Mouse (Mus musculus): ENCODE measurements around the gene Sik1.

Gene Sik1

DNA sequence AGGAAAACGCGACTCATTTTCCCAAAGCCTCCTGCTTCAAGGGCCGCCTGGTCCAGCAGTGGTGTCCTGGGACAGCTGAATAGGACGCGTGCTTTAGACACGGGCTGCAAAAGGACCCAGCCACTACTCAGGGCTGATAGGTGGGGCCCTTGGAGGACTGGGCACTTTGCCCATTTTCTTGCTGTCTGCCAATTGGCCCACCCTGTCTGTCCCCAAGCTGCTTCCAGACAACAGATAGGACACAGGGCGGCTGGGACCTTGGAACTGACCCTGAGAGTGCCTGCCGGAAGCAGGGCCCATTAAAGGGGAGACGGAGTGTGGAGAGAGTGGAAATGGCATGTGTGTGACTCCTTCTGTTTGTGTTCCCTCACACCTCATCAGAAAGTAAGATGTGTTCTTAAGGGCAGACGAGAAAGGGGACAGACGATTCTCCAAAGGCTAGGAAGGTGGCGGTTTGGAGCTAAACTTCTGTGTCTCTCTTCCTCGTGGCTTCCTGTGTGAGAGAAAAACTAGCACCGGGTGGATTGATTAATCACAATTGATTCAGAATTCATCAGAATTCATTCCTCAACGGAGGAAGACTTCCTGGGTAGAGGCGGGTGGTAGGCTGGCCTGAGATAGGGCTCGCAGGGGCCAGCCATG is 1.0 kb upstream of the Sik1 start:
- DNase-seq (ENCODE audit: low spot score in 2 of 2), result peak; percentile 30 to 37

DNA sequence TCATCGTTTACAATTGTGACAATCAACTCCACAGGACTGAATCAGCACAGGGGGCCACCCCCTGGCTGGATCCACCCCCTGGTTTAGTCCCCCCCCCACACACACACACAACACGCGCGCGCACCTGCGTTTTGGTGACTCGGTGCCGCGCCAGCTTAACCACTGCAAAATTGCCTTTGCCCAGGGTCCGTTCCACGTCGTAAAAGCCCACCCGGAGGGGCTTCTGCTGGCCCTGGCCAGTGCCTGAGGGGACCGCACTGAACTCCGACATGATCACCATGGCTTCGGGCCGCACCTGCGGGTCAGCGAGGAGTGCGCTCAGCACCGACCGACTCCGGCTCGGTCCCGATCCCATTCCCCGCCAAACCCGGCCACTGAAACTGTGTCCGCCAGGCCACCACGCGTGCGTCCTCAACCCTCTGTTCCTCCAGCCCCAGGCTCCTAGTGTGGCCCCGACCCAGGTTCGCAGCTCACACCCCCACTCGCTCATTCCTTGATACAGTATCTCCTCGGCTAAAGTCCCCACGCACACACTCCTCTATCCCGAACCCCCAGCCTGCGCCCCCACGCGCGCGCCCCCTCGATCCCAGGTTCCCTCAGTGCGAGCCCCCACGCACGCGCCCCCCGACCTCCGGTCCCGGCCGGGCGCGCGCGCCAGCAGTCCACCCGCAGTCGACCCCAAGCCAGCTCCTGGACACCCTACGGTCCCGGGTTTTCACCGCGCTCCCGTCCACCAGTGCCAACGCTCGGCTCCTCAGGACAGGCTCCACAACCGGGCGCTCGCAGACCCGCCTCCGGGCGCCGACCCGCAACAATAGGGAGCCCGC is 621 bp downstream of the Sik1 start:
- DNase-seq (ENCODE audit: low spot score in 2 of 2), result peak; percentile 20 to 29

DNA sequence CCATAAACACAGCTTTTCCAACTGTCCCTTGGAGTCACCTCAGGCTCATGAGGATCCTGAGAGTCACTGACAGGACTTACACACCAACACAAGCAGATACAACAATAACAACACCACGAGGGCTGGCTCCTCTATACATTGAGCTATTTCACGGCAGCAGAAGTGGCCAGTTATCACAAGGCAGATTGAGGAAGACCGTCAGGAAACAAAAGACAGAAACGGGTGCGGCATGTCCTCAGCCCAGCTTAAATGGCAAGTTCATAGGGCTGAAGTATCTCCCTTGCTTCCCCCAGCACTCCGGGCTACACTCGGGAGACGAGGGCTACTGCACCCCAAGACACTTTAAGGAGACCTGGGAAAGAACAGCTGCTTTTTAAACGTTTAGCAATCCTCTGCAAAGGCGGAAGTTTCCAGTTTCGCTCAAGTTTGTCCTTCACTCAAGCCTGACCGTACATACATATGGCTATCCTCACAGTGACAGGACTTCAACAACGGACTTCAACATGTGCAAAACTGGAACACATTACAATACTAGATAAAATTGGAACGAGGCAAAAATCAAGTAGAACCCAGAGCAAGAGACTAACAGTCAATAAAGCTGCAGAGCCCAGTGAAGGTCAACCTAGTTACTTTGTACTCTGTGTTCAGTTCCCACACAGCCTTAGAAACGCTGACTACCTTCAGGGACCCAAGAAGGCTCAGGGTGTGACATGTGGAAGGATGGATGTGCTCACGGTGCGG is 2.0 kb downstream of the Sik1 start:
- no peak for DNase-seq (ENCODE audit: low spot score in 2 of 2)

DNA sequence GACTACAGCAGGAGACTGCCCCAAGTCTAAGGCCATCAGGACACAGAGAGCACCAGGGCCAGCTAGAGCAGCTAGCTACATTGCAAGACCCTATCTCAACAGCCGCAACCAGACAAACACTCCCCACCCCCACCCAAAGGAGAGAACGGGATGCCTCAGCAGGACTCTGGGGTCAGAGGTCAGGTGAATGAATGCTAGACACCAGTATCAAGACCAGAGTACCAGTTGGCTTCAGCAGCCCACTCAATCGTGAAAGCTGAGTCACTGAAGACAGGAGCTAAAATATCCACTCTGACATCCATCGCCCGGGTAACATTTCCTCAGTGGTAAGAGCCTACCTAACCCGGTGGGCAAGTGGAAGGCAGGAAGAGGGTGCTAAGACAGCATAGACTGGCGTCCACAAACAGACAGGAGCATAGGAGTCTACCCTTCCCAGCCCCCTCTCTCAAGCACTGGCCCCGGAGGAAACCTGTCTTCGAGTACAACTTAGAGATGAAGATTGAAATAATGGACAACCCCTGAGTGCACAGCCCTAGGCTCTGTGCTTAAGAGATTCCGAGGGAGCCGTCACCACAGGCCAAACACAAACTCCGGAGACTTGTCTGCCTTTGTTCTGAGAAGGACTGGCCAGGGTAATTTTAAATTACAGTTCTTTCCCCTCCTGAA is 2.7 kb downstream of the Sik1 start:
- DNase-seq (ENCODE audit: low spot score in 2 of 2), result no peak

DNA sequence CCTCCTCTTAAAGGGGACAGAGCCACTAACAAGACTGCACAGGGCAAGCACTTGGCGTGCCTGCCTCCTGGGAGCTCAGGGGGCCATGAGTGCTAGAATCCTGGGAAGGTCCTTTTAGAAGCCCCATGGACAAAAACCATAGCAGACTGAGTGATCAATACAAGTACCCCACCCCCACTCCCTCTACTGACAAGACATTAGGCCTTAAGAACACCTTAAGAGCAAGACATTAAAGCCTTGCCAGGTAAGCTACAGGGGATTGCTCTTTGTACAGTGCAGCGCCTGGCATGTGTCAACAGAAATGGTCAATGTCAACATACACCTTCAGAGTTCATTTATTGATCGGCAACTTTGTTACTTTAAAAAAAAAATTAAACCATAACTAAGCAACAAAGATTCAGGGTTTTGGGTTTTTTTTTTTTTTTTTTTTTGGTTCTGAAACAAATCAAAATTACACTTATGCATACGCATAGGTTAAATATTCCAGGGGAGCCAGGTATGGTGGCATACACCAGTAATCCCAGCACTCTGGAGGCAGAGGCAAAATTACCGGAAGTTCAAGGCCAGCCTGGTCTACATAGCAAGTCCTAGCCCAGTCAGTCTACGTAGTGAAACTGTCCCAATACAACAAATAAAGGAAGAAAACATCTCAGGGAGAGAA is 3.7 kb downstream of the Sik1 start:
- no peak for DNase-seq (ENCODE audit: low spot score in 2 of 2)

DNA sequence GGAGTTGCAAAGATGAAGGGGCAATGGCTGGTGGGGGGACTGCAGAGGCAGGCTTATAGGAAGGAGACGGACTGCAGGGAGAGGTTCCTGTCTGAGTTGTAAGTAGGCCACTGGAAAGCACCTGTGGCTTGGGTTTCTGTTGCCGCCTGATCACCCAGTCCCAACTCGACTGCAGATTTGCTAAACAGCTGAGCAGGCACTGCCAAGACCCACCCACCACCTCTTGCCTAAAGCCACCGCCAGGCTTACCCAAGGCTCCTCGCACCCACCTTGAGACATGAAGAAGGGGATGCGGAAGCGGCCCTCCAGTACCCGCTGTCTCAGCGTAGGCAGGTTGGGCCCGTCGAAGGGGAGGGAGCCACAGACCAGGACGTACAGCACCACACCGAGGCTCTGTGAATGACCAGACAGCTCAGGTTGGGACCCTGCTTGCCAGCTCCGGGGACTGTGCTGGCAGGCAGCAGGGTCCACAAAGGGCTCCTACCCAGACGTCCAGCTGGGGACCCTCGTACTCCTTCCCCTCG is 5.1 kb downstream of the Sik1 start:
- DNase-seq (ENCODE audit: low spot score in 2 of 2), result no peak

DNA sequence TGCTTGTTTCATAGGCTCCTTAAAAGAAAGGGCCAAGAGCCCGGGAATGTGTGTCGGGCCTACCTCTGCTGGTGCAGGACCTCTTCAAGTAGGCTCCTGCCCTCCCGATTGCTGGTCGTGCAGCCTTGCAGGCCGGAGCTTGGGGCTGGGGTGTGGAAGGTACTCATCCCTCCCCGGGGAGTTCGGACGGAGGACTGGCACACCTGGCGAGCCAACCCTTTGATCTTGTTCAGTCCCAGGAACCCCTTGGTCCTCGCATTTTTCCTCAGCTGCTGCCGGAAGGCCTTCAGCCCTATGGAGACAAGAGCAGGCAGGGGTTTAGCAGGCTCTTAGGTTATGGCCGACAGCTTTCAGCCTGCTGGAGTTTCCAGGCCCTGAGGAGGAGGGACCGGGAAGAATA is 8.6 kb downstream of the Sik1 start:
- no peak for DNase-seq (ENCODE audit: low spot score in 2 of 2)

DNA sequence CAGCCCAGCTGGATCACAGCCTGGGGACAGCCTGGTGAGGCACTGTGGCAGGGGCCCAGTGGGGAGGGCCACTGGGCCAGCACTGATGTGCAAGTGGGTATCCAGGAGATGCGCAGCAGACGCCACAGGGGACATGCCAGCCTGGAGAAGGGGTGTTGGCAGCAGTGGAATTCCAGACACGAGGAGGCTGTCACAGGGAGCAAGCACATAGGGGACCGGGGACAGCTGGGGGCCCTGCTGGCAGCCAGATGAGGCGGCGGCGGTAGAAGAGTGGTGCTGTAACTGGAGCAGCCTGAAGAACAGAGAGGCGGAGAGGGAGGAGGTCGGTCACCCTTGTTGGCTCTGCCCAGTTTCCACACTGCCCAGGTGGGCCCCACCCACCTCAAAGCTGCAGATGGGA is 9.3 kb downstream of the Sik1 start:
- no peak for DNase-seq (ENCODE audit: low spot score in 2 of 2)

DNA sequence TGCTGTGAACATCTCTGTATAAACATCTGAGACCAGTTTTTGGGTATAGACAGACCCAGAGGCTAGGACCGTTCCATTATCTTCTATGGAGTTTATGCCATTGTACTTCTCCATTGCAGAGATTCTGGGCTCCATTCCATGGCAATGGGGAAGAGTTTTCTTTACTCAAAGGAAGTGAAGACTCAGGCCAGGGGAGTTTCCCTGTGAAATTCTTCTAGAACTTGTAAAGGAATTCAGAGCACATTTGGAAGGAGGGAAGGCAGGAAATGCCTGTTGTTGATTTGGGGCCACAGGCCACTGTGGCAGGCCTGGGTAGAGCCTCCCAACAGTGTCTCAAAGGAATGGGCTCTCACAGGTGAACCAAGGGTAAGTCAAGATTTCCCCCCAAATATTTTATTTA is 11.7 kb downstream of the Sik1 start:
- no peak for DNase-seq (ENCODE audit: low spot score in 2 of 2)

DNA sequence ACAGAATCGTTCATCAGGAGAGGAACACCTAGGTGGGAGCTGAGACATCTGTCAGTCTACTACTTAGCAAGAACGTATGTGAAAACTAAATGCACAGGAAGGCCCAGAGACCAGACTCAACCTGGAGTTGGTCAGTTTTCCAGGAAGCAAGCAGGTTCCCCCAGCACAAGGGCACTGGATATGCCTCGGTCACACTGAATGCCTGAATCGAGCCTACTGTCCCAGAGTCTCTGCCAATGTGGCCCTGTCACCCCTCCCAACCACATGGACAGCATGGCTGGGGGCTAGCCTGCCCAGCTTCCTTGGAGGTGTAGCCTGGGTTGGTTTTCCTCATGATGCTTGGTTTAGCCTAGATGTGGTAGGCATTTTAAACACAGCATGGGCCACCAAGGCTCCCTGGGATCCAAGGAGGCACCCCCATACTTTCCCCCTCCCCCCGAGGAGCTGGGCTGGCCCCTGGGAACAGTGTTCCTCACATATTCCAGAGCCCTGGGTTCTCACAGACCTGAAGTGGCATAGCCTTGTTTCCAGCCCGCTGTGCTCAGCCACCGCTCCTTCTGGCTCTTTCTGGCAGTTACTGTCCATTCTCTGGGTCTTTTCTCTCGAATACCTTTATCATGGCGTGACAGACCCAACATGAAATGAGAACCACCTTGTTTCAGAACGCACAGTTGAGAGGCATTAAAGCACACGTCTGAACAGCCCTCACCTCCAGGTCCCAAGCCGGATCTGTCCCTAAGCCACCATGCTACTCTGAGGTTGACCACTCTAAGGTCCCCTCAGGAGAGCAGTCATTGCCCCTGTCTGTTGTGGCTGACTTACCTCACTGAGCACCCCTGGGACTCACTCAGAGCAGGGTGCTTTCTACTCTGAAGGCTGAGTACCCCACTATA is 12.4 kb downstream of the Sik1 start:
- DNase-seq (ENCODE audit: low spot score in 2 of 2), result no peak

DNA sequence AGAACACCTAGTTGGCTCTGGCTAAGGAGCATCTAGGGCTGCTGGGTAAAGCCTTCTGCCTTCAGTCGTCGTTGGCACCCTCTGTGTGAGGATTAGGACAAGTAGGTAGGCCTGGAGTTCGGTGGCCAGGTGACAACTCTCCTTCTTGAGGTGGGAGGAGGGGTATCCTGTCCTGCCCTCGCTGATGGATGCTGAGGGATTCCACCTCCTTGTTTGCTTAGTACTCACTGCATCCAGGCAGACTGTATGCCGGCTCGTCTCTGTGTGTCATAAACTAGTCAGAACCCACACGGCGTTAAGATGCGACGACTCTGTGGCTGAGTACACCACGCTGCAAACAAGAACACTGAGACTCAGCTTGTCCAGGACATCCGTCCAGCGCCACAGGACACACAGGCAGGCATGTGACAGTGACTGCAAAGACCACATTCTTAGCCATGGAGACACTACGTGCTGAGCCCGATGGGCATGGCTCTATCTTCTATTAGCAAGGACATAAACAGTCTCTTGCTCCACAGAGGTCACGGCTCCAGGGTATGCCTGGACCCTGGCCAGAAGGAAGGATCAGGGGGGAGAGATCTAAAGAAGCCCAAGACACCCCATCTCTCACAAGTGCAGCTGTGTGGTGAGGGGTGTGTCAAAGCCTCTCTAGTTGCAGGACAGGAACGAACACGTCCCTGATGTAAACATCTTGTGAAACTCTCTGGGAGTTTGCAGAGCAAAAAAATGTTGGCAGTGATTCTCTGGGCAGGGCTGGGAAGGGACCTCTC is 13.6 kb downstream of the Sik1 start:
- DNase-seq (ENCODE audit: low spot score in 2 of 2), result no peak

DNA sequence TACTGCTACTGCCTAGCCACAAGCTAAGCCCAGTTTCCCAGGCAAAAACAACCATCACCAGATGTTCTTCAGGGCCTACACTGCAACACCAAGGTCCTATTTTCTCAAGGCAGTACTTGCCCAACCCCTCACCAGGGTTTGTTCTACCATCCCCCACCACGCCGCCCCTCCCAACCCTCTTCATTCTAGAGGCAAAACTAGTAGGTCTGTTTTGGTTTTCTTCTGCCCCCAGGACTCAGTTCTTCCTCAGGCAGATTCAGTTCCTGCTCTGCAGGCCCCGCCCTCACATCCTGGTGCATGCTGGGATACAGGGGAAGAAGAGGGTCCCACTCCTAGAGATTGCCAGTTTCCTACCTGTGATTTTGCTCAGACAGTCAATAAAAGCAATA is 14.2 kb downstream of the Sik1 start:
- no peak for DNase-seq (ENCODE audit: low spot score in 2 of 2)

DNA sequence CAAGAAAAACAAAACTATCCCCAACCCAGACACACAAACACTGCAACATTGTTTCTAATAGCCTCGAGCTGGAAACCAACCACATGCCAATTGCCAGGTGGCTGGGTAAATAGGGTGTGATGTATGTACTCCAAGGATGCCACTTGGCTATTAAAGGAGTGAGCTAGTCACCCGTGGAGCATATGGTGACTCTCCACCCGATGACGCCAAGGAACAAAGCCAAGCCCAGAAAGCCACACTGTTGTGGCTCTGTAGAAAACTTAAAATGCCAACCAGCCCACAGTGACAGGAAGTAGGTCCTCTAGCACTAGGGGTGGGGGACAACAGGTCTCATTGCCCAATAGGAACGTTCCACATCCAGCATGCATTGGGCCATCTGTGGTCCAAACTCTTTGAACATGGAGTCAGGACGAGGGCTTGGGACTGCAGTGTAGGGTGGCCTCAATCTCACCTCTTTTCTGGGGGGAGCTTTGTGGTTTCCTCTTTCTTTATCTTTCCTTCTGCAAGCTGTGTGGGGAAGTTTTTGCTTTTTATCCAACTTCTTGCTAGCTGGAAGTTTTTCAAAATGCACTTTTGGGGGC is 15.1 kb downstream of the Sik1 start:
- no peak for DNase-seq (ENCODE audit: low spot score in 2 of 2)

DNA sequence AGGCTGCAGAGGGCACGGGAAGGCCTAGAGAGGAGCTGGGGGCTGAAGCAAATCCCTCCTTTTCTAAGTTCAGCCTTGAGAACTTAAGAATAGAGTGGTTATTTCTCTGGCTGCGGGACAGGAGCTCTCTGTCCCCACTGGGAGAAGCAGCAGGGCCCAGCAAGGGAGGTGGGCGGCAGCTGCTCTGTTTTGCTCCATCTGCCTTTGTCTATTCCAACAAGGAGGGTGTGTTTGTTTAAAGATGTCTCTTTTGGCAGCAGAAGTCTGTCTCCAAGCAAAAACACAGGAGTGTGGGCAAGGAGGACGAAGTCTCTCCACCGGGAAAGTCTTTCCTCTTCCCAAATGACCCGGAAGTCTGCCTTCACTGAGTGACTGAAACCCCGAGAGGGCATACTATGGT is 18.8 kb downstream of the Sik1 start:
- DNase-seq (ENCODE audit: low spot score in 2 of 2), result peak in 1 of 2 experiments; percentile 30

DNA sequence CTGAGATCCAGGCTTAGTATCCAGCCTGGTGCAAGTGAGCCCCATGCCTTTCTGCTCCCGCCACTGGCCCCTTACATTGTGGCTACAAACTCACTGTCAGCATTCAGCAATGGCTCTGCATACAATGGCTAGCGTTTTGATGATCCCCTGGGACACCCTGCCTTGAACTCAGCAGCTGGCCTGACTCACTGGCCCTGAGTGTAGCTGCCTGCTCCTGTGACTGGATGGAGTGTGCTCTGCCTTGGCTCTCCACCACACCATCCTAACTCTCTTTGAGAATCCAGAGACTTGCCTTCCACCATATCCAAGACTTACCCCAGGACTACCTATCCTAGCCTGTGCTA is 19.4 kb downstream of the Sik1 start:
- no peak for DNase-seq (ENCODE audit: low spot score in 2 of 2)

DNA sequence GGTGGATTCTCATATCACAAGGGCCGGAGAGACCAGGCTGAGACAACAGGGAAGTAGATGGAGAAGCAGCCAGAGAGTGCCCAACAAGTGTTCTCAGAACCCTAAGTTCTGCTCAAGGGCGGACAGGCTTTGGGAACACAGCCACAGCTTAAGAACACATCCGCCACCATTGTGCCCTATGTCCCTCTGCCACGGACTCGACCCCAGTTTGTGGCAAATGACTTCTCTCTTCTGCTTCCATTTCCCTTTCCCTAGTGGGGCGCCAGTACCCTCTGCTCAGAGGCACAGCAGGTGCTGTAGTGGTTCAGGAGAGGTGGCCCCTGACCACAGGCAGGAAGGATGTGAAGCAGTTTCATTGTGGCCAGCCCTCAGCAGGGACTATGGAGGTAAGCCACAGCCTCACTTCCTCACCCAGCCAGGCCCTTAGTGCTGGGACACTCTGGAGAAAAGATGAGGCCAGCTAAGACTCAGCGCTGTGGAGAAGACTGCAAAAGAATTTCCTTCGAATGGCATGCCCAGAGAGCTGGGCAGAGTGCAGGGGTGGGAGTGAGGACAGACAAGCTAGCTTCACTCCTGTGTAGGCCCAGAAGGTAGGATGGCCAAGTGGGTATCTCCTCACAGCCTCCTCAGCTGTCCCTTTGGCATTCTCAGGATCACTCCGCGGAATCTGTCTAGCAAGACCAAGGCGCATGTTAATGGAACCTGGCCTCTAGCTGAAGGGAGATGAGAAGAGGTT is 19.9 kb downstream of the Sik1 start:
- no peak for DNase-seq (ENCODE audit: low spot score in 2 of 2)

DNA sequence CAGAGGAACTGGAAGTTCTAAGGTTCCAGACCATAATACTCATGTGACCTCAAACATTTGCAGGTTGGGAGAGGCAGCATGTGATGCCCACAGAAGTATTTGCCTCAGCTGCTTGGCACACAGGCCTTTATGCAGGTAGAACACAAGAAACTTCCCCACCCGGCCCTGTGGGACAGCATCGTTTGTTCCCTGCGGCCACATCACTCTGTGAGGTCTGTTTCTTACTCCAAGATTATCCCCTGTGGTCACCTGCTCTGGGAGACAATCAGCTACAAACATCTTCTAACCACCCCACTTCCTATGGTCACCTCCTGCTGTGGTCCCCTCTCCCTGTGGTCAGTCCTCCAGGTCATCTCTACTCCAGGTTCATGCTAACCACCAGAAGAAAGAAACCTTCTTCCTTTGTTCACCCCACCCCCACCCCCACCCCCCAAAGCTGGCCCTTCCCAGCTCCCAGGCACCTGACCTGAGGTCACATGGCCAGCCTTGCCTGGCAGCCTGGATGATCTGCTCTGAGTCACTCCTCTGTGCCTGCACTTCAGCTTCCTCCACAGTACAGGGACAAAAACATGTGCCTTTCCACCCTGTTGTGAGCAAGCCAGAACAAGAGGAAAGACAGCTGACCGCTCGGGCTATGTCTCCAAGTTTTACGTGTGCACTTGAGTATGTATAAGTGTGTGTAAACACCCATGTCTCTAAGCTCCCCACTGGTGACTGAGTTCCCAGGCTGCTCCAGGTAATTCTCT is 21.1 kb downstream of the Sik1 start:
- DNase-seq (ENCODE audit: low spot score in 2 of 2), result no peak

DNA sequence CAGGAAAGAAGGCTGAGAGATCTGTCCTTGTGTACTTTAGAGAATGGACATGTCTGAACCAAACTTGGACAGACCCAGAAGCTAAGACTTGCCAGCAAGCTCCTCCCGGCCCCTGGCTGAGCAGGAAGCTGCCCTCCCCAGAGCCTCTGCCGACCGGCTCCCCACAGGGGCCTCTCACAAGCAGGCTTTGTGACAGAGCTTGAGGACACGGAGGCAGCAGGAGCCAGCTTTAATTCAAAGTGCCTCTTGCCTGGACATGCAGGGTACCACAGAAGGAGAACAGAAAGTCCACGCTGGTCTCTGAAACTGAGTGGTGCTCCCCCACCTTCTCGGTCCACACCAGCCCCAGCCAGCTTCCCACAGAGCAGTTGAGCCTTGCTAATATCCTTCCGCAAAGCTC is 21.9 kb downstream of the Sik1 start:
- DNase-seq (ENCODE audit: low spot score in 2 of 2), result no peak
